Mouse (Mus musculus) kidney, embryonic 14.5 days (tissue): ENCODE results near the gene Gdf5. TPM values are rescaled to one million over a fixed set of nuclear protein-coding genes. Genes with fewer than 3 reads are reported as not detected.
"Not testable (repeated sequence)": the region's sequence is repeated elsewhere in the genome, so short reads cannot be mapped to it uniquely, and the experiment has no call there.

Source experiments
- ATAC-seq: fragments of 200-750 bp; cut with Nextera tagmentation; 2 replicates; pipeline ENCODE4 v1.8.0; 2017; ENCODE audit warnings: moderate number of reproducible peaks, mild to moderate bottlenecking, moderate TSS enrichment, moderate library complexity; ENCODE audit not compliant: low FRiP score, low TSS enrichment
- H3K27ac ChIP-seq: fragments of 300-500 bp; sonication (generic); 2 replicates; pipeline ENCODE4 v1.5.1; 2014; ENCODE audit warnings: low read depth, mild to moderate bottlenecking, low read length, moderate library complexity, mixed read lengths
- H3K27me3 ChIP-seq: fragments of 300-500 bp; sonication (generic); 2 replicates; pipeline ENCODE4 v1.6.1; 2014; ENCODE audit warnings: mild to moderate bottlenecking, low read length; ENCODE audit not compliant: control insufficient read depth, insufficient read depth
- H3K36me3 ChIP-seq: fragments of 300-500 bp; sonication (generic); 2 replicates; pipeline ENCODE4 v1.6.1; 2014; ENCODE audit warnings: low read length, mixed read lengths; ENCODE audit not compliant: control insufficient read depth, insufficient read depth
- H3K4me1 ChIP-seq: fragments of 300-500 bp; sonication (generic); 2 replicates; pipeline ENCODE4 v1.6.1; 2014; ENCODE audit warnings: low read length, mixed read lengths; ENCODE audit not compliant: control insufficient read depth, insufficient read depth
- H3K4me2 ChIP-seq: fragments of 300-500 bp; sonication (generic); replicated peaks from 2 replicates; pipeline ENCODE4 v1.6.1; 2014; ENCODE audit warnings: low read depth, mild to moderate bottlenecking, low read length
- H3K4me3 ChIP-seq: fragments of 300-500 bp; sonication (generic); 2 replicates; pipeline ENCODE4 v1.5.1; 2014; ENCODE audit warnings: mild to moderate bottlenecking, low read length
- H3K9ac ChIP-seq: fragments of 300-500 bp; sonication (generic); 2 replicates; pipeline ENCODE4 v1.6.1; 2014; ENCODE audit warnings: low read depth, mild to moderate bottlenecking, low read length, moderate library complexity
- H3K9me3 ChIP-seq: fragments of 300-500 bp; sonication (generic); 2 replicates; pipeline ENCODE4 v1.6.1; 2016; ENCODE audit warnings: low read length; ENCODE audit not compliant: control insufficient read depth
- WGBS: fragments of 180-500 bp; shearing (Covaris S2); extraction: QIAGEN DNeasy Blood & Tissue Kit; methylation state at CpG from one replicate; pipeline ENCODE4 v1.1.7; 2014; 5-methylcytosine and 5-hydroxymethylcytosine counted together
- polyA plus RNA-seq: library from polyadenylated mRNA; unstranded; fragments of >200 nt; fragmentation: Nextera tagmentation; extraction: Ambion mirVana; gene quantifications from 2 replicates; pipeline ENCODE4 v1.2.1, GENCODE M21; 2014

Gene Gdf5
- polyA plus RNA-seq, 1 experiment from 2014 or later, result 0.53 TPM

DNA sequence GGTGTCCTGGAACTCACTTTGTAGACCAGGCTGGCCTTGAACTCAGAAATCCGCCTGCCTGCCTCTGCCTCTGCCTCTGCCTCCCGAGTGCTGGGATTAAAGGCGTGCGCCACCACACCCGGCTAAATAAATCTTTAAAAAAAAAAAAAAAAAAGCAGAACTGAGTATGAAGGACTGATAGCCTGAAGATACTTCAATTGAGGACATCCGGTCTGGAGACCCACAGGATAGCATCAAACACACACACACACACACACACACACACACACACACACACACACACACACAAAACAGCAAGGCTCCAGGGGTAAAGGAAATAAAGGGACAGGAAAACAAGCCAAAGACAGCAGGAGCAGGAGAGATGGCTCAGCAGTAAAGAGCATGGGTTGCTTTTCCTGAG lies 20.0 kb downstream of the Gdf5 start:
- not testable (repeated sequence) for H3K4me2 ChIP-seq, H3K27me3 ChIP-seq, H3K4me3 ChIP-seq, H3K27ac ChIP-seq, ATAC-seq, H3K9ac ChIP-seq, H3K36me3 ChIP-seq, H3K9me3 ChIP-seq
- WGBS, result 88% methylated on average over 6 of the region's 6 CpGs
- H3K4me1 ChIP-seq, result peaks cover 13% of the 10 kb centered on the region

DNA sequence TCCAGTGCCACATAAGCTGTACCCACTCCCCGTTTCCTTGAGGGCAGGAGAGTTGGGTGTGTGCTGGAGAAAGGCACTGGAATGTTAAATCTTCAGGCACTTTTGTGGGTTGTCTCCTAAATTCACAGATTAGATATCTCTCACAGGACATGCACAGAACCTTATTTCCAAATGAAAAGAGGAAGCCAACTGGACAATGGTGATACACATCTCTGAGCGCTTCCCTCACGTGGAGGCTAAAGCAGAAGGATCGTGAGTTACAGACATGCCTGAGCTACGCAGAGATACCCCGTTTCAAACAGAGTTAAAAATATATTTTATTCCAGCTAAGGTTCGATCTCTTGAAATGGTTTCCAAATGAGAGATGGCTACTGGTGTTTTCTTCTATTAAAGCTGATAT lies 22.0 kb downstream of the Gdf5 start:
- Histone ChIP-seq H3K4me1 (peaks cover under 1% of the 10 kb centered on the region; the same call in 1 of the 2 replicates), H3K9ac (no peak overlapping the region), H3K36me3 (peaks cover 4% of the 10 kb centered on the region; the same call in 1 of the 2 replicates), H3K27me3 (no peaks in the 10 kb centered on the region), H3K9me3 (no peaks in the 10 kb centered on the region), H3K4me2 (no peak overlapping the region), H3K27ac (no peak overlapping the region), H3K4me3 (no peak overlapping the region)
- 93% methylated on average over 7 of the region's 7 CpGs for WGBS
- ATAC-seq, result no peak

DNA sequence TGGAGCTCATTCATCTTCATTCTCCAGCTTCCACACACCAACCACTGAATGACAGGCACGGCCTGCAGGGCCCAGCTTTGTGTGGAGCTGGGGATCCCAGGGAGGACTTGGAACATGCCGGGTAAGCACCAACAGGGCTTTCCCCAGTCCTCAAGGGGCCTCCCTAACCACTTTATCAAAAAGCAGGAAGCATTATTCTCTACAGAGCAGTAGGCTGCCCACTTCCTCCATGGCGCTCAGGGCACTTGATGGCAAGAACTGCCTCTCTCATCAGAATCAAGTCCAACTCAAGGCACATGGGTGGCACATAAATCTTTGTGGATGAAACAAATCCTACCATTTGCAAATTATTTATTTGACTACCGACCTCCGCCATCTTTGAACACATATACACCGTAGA lies 30.5 kb downstream of the Gdf5 start:
- Histone ChIP-seq H3K27me3 (no peaks in the 10 kb centered on the region), H3K4me2 (no peak overlapping the region), H3K27ac (no peak overlapping the region), H3K4me3 (no peak overlapping the region), H3K4me1 (no peaks in the 10 kb centered on the region), H3K9ac (no peak overlapping the region), H3K36me3 (peaks cover 35% of the 10 kb centered on the region), H3K9me3 (no peaks in the 10 kb centered on the region)
- 89% methylated on average over 6 of the region's 6 CpGs for WGBS
- ATAC-seq, result no peak

DNA sequence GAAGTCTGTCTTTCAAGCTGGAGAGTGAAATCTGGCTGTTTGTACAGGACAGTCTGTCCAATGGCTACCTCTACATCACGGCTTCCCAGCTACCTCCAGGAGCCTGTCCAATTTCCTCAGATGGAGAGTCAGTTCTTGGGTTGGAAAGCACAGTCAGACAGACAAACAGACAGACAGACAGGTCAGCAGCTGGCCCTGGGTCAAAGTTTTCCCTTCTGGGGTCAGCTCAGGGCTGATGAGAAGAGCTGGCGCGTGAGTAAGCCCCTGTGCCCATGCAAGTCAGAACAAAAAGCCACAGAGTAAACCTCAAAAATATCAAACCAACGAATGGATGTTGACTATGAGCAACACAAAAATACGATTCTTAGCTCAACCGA lies 41.5 kb downstream of the Gdf5 start:
- Histone ChIP-seq H3K9me3 (no peaks in the 10 kb centered on the region), H3K4me1 (no peaks in the 10 kb centered on the region), H3K27me3 (no peaks in the 10 kb centered on the region), H3K36me3 (peaks cover 18% of the 10 kb centered on the region), H3K4me2 (no peak overlapping the region), H3K9ac (no peak overlapping the region), H3K4me3 (no peak overlapping the region), H3K27ac (no peak overlapping the region)
- no peak for ATAC-seq
- WGBS, result 93% methylated on average over 6 of the region's 6 CpGs

DNA sequence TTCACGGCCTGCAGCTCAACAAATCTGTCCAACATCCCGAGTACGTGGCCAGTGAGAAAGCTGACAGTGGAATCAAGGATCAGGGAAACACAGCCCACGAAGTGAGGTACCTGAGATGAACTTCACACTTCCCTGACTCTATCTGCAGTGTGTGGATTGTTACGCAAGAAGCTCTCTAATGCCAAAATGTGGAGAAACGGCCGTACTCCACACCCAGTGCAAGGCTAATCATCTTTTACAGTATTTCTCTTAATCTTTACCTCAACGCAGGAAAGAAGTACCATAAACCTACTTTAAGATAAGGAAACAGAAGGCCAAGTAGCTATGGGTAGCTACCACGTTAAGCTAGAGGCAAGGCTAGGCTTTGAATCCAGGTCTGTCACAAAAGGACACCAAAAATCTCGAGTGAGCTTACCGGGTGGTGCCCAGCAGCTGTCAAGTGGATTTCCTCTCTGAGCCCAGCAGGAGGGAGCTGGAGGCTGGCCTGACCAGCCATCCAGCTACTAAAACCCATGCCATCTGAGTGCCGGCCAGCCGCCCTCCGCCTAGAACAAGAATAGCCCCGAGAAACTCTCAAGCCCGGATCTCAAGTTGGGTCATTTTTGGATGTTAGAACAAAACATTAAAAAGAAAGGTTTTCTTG lies 42.1 kb downstream of the Gdf5 start:
- no peak for ATAC-seq
- H3K27ac ChIP-seq, result no peak overlapping the region
- no peak overlapping the region for H3K9ac ChIP-seq
- no peaks in the 10 kb centered on the region for H3K9me3 ChIP-seq
- no peaks in the 10 kb centered on the region for H3K4me1 ChIP-seq
- 82% methylated on average over 16 of the region's 16 CpGs for WGBS
- no peak overlapping the region for H3K4me2 ChIP-seq
- H3K4me3 ChIP-seq, result no peak overlapping the region
- H3K27me3 ChIP-seq, result no peaks in the 10 kb centered on the region
- peaks cover 19% of the 10 kb centered on the region for H3K36me3 ChIP-seq

DNA sequence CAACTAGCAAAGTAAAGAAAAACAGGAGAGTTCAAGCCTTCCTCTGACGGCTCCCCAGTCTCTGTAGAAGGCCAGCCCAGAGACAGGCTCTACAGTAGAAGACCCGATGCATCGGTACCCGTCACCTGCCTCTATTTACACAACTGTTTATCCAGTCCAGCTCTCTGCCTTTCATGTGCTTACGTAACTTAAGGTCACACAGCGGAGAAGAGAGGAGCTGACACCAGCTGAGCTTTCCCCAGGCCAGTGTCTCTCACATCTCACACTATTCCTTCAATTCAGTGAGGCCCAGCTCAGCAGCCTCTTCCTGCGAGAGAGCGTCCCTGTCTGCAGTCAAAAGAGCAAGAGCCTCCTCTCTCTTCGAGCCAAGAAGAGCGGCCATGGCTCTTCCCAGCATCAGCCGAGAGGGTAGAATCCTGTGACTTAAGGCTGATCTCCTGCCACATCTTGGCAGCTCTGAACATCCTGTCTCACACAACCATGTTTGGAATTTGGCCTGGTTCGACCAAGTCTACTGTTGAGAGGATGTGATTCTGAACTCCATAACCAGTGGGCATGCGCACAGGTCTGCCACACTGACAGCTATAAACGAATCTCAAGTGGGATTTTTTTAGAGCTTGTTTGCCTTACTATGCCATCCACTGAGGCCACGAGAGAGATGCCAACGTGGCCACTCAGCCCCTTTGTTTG lies 50.0 kb downstream of the Gdf5 start:
- peaks cover 27% of the 10 kb centered on the region for H3K36me3 ChIP-seq
- WGBS, result 61% methylated on average over 16 of the region's 16 CpGs
- no peak overlapping the region for H3K9ac ChIP-seq
- 0 out of 2 replicates have a peak, but pooled peaks cover 3% of the 10 kb centered on the region for H3K4me1 ChIP-seq
- no peak overlapping the region for H3K4me2 ChIP-seq
- no peaks in the 10 kb centered on the region for H3K9me3 ChIP-seq
- no peak for ATAC-seq
- H3K27ac ChIP-seq, result no peak overlapping the region
- H3K27me3 ChIP-seq, result no peaks in the 10 kb centered on the region
- H3K4me3 ChIP-seq, result no peak overlapping the region

DNA sequence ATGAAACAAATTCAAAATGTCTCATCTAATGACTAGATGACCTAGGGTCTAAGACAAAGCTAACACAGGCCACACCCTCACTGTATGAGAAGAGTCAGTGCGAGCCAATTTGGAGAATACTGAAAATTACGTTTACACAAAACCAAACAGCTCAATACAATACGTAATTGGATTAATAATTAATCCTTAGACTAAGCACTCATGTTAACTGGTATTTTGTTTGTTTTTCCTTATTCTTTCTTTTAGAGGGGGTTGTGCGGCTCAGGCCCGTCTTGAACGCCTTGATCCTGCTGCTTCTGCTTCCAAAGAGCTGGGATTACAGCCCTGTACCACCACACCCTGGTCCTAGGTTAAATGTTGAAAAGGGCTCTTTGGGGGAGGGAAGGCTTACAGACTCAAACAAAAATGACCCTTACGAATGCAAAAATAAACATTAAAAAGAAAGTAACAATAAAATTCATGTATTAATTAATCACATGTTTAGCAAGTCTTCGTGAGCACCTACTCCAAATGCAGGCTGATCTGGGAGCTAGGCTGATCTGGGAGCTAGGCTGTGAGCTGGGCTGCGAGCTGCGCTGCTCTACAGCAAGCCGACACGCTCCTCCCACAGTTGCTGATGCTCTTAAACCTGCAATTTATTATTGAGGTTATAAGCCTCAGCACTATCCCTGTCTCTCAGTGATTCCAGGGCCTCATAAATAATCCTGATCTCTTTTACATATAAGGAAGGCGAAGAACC lies 50.7 kb downstream of the Gdf5 start:
- no peak overlapping the region for H3K9ac ChIP-seq
- WGBS, result 61% methylated on average over 13 of the region's 13 CpGs
- H3K27me3 ChIP-seq, result no peaks in the 10 kb centered on the region
- H3K4me1 ChIP-seq, result 0 out of 2 replicates have a peak, but pooled peaks cover 3% of the 10 kb centered on the region
- peaks cover 24% of the 10 kb centered on the region for H3K36me3 ChIP-seq
- H3K9me3 ChIP-seq, result no peaks in the 10 kb centered on the region
- no peak overlapping the region for H3K27ac ChIP-seq
- H3K4me2 ChIP-seq, result no peak overlapping the region
- H3K4me3 ChIP-seq, result no peak overlapping the region
- no peak for ATAC-seq
